Mouse (Mus musculus) brain, embryonic 14.5 days (tissue): ENCODE data around the gene Mybpc3.

Experiments used
- CTCF ChIP-seq: fragments of 200-500 bp; IDR thresholded peaks from 2 replicates; pipeline ENCODE4 v1.5.1; 2012; ENCODE audit warnings: inconsistent platforms, mild to moderate bottlenecking, moderate library complexity, borderline replicate concordance; ENCODE audit not compliant: insufficient read depth, insufficient read length; ENCODE audit errors: extremely low read depth
- POLR2A ChIP-seq: fragments of 200-500 bp; IDR thresholded peaks from 2 replicates; pipeline ENCODE4 v1.6.1; 2012; ENCODE audit warnings: mild to moderate bottlenecking, inconsistent platforms, borderline replicate concordance; ENCODE audit not compliant: poor library complexity, insufficient read depth, insufficient read length, severe bottlenecking; ENCODE audit errors: extremely low read depth

DNA sequence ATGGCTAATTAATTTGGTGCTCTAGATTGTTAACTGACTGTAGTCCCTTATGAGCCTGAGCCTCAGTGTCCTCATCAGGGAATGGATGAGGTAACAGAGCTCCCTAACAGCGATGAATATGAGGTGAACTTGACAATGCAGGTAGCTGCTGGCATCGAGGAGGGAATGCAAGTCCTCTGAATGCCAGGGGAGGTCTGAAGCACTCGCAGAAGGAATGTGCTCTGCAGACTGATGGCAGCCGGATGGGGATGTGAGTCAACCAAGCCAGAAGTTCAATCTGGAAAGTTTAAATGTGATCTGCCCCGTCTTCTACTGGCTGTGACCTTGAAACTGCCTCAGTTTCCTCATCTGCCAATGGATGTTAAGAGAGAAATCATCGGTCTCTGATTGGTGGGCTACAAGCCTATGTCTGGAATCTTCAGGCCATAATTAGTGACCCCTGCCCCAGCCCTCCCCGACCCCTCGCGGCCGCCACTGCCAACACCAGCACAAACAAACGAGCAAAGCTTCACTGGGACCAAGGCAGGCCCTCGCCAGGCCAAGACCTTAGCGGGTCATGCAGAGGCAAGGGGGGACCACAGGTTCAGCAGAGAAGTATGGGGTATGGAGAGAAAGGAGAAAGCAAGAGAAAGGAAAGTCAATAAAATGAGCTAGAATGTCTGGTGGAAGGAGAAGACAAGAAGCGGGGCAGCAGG, 48.5 kb upstream of the Mybpc3 start:
- no peak for TF ChIP-seq CTCF
- no peak for TF ChIP-seq POLR2A
